Mouse (Mus musculus) midbrain, embryonic 10.5 days (tissue): ENCODE measurements at regions not wholly inside any gene's neighbourhood (a gene's known extent, or its start where the extent isn't known, plus 50 kb on each side); places are given as distances from the start of the nearest gene placed in this dataset.

Experiments used
- DNase-seq: peaks from one replicate; pipeline ENCODE4 v3.0.0-alpha.2; 2017; ENCODE audit warnings: low spot score
- H3K27ac ChIP-seq: fragments of 300-500 bp; sonication (generic); replicated peaks from 2 replicates; pipeline ENCODE4 v1.5.1; 2016; ENCODE audit warnings: mild to moderate bottlenecking
- H3K27me3 ChIP-seq: fragments of 300-500 bp; sonication (generic); 2 replicates; pipeline ENCODE4 v1.6.1; 2016; ENCODE audit warnings: low read depth, mild to moderate bottlenecking; ENCODE audit not compliant: poor library complexity, severe bottlenecking
- H3K36me3 ChIP-seq: fragments of 300-500 bp; sonication (generic); 2 replicates; pipeline ENCODE4 v1.6.1; 2016; ENCODE audit warnings: mild to moderate bottlenecking, moderate library complexity
- H3K4me1 ChIP-seq: fragments of 300-500 bp; sonication (generic); 2 replicates; pipeline ENCODE4 v1.6.1; 2016
- H3K4me3 ChIP-seq: fragments of 300-500 bp; sonication (generic); 2 replicates; pipeline ENCODE4 v1.5.1; 2016; ENCODE audit warnings: mild to moderate bottlenecking, moderate library complexity
- H3K9me3 ChIP-seq: fragments of 300-500 bp; sonication (generic); replicated peaks from 2 replicates; pipeline ENCODE4 v1.6.1; 2016; ENCODE audit warnings: mild to moderate bottlenecking
- WGBS: fragments of 180-500 bp; shearing (Covaris S2); methylation state at CpG from one replicate; pipeline ENCODE4 v1.1.7; 2016; 5-methylcytosine and 5-hydroxymethylcytosine counted together

- H3K27me3 ChIP-seq: no peaks in the 10 kb centered on the region; the same call in 1 of the 2 replicates
- DNase-seq: no peak
- 80% methylated on average over 12 of the region's 12 CpGs for WGBS
- peaks cover 33% of the 10 kb centered on the region for H3K4me1 ChIP-seq
- no peaks in the 10 kb centered on the region for H3K36me3 ChIP-seq
- peak overlapping the region; percentile 55 for H3K27ac ChIP-seq
- H3K9me3 ChIP-seq: no peaks in the 10 kb centered on the region
- H3K4me3 ChIP-seq: no peak overlapping the region
These were observed 225.5 kb downstream of the Zfp36l1 start for GRCm38 (mm10) chr12:79887225-79887886.

GRCm38 (mm10) chr12:79886494-79886893, 226.3 kb downstream of the Zfp36l1 start:
- H3K36me3 ChIP-seq: no peaks in the 10 kb centered on the region
- H3K9me3 ChIP-seq: 0 out of 2 replicates have a peak, but pooled peaks cover 3% of the 10 kb centered on the region
- peaks cover 33% of the 10 kb centered on the region for H3K4me1 ChIP-seq
- no peaks in the 10 kb centered on the region; the same call in 1 of the 2 replicates for H3K27me3 ChIP-seq
- no peak overlapping the region for H3K4me3 ChIP-seq
- WGBS: 77% methylated on average over 3 of the region's 3 CpGs
- DNase-seq: no peak
- H3K27ac ChIP-seq: no peak overlapping the region

GRCm38 (mm10) chr12:79885286-79885685, 227.5 kb downstream of the Zfp36l1 start:
- no peak overlapping the region for H3K4me3 ChIP-seq
- no peak for DNase-seq
- peaks cover 3% of the 10 kb centered on the region; the same call in 1 of the 2 replicates for H3K27me3 ChIP-seq
- H3K27ac ChIP-seq: peak overlapping the region; percentile 55; the same call in 1 of the 2 replicates
- WGBS: 96% methylated on average over 2 of the region's 2 CpGs
- no peaks in the 10 kb centered on the region for H3K36me3 ChIP-seq
- H3K4me1 ChIP-seq: peaks cover 35% of the 10 kb centered on the region
- H3K9me3 ChIP-seq: 0 out of 2 replicates have a peak, but pooled peaks cover 3% of the 10 kb centered on the region

GRCm38 (mm10) chr12:79883651-79884050, 229.2 kb downstream of the Zfp36l1 start:
- H3K9me3 ChIP-seq: 0 out of 2 replicates have a peak, but pooled peaks cover 3% of the 10 kb centered on the region
- H3K4me1 ChIP-seq: peaks cover 47% of the 10 kb centered on the region
- H3K4me3 ChIP-seq: no peak overlapping the region
- H3K27ac ChIP-seq: no peak overlapping the region
- H3K27me3 ChIP-seq: peaks cover 3% of the 10 kb centered on the region; the same call in 1 of the 2 replicates
- no peaks in the 10 kb centered on the region for H3K36me3 ChIP-seq
- DNase-seq: no peak
- 95% methylated on average over 4 of the region's 4 CpGs for WGBS

- peak overlapping the region; percentile 91 for H3K27ac ChIP-seq
- 83% methylated on average over 18 of the region's 18 CpGs for WGBS
- no peak for DNase-seq
- H3K9me3 ChIP-seq: 0 out of 2 replicates have a peak, but pooled peaks cover 5% of the 10 kb centered on the region
- H3K36me3 ChIP-seq: no peaks in the 10 kb centered on the region
- H3K27me3 ChIP-seq: 0 out of 2 replicates have a peak, but pooled peaks cover 3% of the 10 kb centered on the region
- H3K4me3 ChIP-seq: no peak overlapping the region
- H3K4me1 ChIP-seq: peaks cover 37% of the 10 kb centered on the region
These were observed 232.0 kb downstream of the Zfp36l1 start for GRCm38 (mm10) chr12:79880751-79881261.

- Histone ChIP-seq H3K4me1 (peaks cover 35% of the 10 kb centered on the region), H3K36me3 (no peaks in the 10 kb centered on the region), H3K4me3 (no peak overlapping the region), H3K27ac (peak overlapping the region; percentile 91), H3K9me3 (0 out of 2 replicates have a peak, but pooled peaks cover 5% of the 10 kb centered on the region), H3K27me3 (0 out of 2 replicates have a peak, but pooled peaks cover 3% of the 10 kb centered on the region)
- no peak for DNase-seq
- 84% methylated on average over 4 of the region's 4 CpGs for WGBS
These were observed 232.5 kb downstream of the Zfp36l1 start for GRCm38 (mm10) chr12:79880346-79880745.

- H3K4me3 ChIP-seq: no peak overlapping the region
- 0 out of 2 replicates have a peak, but pooled peaks cover 5% of the 10 kb centered on the region for H3K9me3 ChIP-seq
- peaks cover 35% of the 10 kb centered on the region for H3K4me1 ChIP-seq
- 0 out of 2 replicates have a peak, but pooled peaks cover 3% of the 10 kb centered on the region for H3K27me3 ChIP-seq
- H3K36me3 ChIP-seq: no peaks in the 10 kb centered on the region
- 52% methylated on average over 9 of the region's 9 CpGs for WGBS
- no peak for DNase-seq
- H3K27ac ChIP-seq: peak overlapping the region; percentile 91
These were observed 232.9 kb downstream of the Zfp36l1 start for GRCm38 (mm10) chr12:79879918-79880273.

GRCm38 (mm10) chr12:79879093-79879917, 233.5 kb downstream of the Zfp36l1 start:
- peak; percentile 65 for DNase-seq
- no peaks in the 10 kb centered on the region for H3K36me3 ChIP-seq
- 0 out of 2 replicates have a peak, but pooled peaks cover 5% of the 10 kb centered on the region for H3K9me3 ChIP-seq
- 0 out of 2 replicates have a peak, but pooled peaks cover 3% of the 10 kb centered on the region for H3K27me3 ChIP-seq
- WGBS: 15% methylated on average over 15 of the region's 15 CpGs
- peaks cover 35% of the 10 kb centered on the region for H3K4me1 ChIP-seq
- peak overlapping the region; percentile 91 for H3K27ac ChIP-seq
- H3K4me3 ChIP-seq: peak overlapping the region; percentile 28

GRCm38 (mm10) chr12:79878766-79879092, 234.1 kb downstream of the Zfp36l1 start:
- Histone ChIP-seq H3K27me3 (0 out of 2 replicates have a peak, but pooled peaks cover 3% of the 10 kb centered on the region), H3K27ac (peak overlapping the region; percentile 91), H3K4me1 (peaks cover 35% of the 10 kb centered on the region), H3K9me3 (0 out of 2 replicates have a peak, but pooled peaks cover 5% of the 10 kb centered on the region), H3K4me3 (no peak overlapping the region), H3K36me3 (no peaks in the 10 kb centered on the region)
- no peak for DNase-seq
- 47% methylated on average over 5 of the region's 5 CpGs for WGBS

- Histone ChIP-seq H3K27ac (peak overlapping the region; percentile 91), H3K27me3 (0 out of 2 replicates have a peak, but pooled peaks cover 3% of the 10 kb centered on the region)
- 87% methylated on average over 3 of the region's 3 CpGs for WGBS
These were observed 234.7 kb downstream of the Zfp36l1 start for GRCm38 (mm10) chr12:79878163-79878562.

GRCm38 (mm10) chr12:79874333-79874732, 238.5 kb downstream of the Zfp36l1 start:
- Histone ChIP-seq H3K9me3 (0 out of 2 replicates have a peak, but pooled peaks cover 3% of the 10 kb centered on the region), H3K27me3 (no peaks in the 10 kb centered on the region), H3K36me3 (no peaks in the 10 kb centered on the region), H3K27ac (peak overlapping the region; percentile 55; the same call in 1 of the 2 replicates), H3K4me3 (no peak overlapping the region), H3K4me1 (peaks cover 13% of the 10 kb centered on the region)
- DNase-seq: no peak
- 69% methylated on average over 2 of the region's 2 CpGs for WGBS

More at GRCm38 (mm10) chr12:79878163-79878562, 234.7 kb downstream of the Zfp36l1 start:
- peaks cover 35% of the 10 kb centered on the region for H3K4me1 ChIP-seq
- no peak overlapping the region for H3K4me3 ChIP-seq
- H3K36me3 ChIP-seq: no peaks in the 10 kb centered on the region
- no peak for DNase-seq
- H3K9me3 ChIP-seq: 0 out of 2 replicates have a peak, but pooled peaks cover 5% of the 10 kb centered on the region

- Histone ChIP-seq H3K4me1 (peaks cover 22% of the 10 kb centered on the region), H3K9me3 (peaks cover 16% of the 10 kb centered on the region), H3K27me3 (no peaks in the 10 kb centered on the region), H3K27ac (peak overlapping the region; percentile 64), H3K36me3 (no peaks in the 10 kb centered on the region), H3K4me3 (no peak overlapping the region)
- DNase-seq: no peak
- 71% methylated on average over 6 of the region's 6 CpGs for WGBS
These were observed 247.6 kb downstream of the Zfp36l1 start for GRCm38 (mm10) chr12:79865179-79865552.
